Mouse (Mus musculus): ENCODE measurements around the gene Cep128.

The Cep128 gene

DNA sequence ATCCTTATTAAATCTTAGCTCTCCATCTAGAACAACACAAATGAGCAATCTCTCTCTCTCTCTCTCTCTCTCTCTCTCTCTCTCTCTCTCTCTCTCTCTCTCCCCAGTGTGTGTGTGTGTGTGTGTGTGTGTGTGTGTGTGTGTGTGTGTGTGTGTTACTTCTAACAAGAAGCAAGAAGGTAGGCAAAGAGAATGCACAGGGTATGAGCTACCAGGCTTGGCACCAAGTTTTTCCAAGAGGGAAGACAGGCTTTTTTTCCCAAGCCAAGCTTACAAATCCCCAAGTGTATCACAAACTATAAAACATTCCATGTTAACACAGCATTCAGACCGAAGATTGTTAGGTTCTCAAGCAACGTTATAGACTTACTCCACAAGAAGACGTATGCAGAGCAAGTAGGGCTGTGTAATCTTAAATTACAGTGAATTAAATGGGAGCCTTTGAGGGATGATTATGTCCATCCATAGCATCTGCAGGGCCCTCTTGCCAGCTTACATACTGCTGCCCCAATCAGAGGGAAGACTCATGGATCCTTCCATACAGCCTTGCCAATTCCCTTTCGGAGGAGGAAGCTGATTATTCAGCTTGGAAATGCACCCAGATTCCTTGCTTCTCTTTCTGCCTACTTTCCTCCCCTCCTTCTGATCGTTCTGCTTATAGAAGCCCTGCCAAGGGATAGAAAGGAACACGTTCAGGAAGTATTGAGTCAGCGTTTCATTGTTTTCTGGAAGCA lies 429.3 kb downstream of the Cep128 start:
- no peak for DNase-seq

Data from lung, postnatal 14 days (tissue).